Mouse (Mus musculus): ENCODE measurements around the gene Csrnp2. TPM values are rescaled to one million over a fixed set of nuclear protein-coding genes. Genes with fewer than 3 reads are reported as not detected.
"Not testable (repeated sequence)": the region's sequence is repeated elsewhere in the genome, so short reads cannot be mapped to it uniquely, and the experiment has no call there.

Gene Csrnp2
- polyA plus RNA-seq, 1 experiment from 2014 or later = 16.7 TPM

DNA sequence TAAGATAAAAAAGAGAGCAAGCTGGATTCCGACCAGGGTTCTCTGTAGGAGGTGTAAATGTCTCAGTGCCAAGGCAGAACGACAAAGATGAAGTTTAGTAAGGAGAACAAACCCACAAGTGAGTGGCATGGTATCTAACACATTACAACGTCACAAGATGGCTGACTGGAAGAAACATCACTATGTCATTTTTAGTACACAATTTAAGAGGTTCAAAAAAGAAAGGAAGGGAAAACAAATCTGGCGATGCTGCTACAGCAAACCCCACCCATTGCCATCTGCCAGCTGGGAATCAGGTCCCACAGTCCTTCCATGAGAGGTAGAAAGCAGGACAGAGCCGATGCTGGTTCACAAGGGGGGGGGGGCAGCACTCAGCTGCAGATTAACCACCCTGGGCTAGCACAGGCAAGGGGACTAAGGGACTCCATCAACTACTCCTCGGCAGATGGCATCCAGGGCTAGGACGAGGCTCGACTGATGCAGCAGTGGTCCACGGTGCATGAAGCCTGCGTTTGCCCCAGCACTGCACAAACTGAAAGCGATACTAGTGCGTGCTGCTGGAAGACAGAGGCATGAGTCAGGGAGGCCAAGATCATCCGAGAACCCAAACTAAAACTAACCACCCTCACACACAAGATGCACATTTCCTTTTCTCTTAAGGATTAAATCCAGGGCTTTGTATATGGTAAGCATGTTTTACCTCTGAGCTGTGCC, 13.3 kb upstream of the Csrnp2 start:
- peaks cover 96% of the 10 kb centered on the region for H3K36me3 ChIP-seq
- no peaks in the 10 kb centered on the region for H3K9me3 ChIP-seq (replicated peaks)
- no peak for DNase-seq (ENCODE audit: low spot score)
- no peak overlapping the region for H3K27ac ChIP-seq (replicated peaks)
- no peak overlapping the region for H3K4me3 ChIP-seq
- no peaks in the 10 kb centered on the region for H3K4me1 ChIP-seq
- no peaks in the 10 kb centered on the region for H3K27me3 ChIP-seq (ENCODE audit: low read depth, poor library complexity, severe bottlenecking)
- WGBS = 92% methylated on average over 13 of the region's 13 CpGs

DNA sequence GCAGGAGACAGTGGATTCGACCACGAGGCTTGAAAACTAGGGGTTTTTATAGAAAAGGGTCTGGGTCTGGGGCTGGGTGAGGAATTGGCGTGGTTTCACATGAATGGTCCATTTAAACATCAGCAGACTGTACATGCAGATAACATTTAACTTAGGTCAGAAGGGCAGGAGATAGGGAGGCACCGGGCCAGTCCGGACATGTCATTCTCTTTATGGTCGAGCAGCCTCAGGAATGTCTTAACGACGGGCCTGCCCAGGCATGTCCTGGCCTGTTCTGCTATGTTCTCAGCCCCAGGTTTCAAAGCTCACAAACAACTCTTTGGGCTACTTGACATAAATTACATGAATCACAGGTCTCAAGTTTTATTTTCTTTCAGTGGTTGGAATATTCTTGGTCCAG, 4.2 kb upstream of the Csrnp2 start:
- WGBS = 93% methylated on average over 8 of the region's 8 CpGs
- not testable (repeated sequence) for H3K27me3 ChIP-seq (ENCODE audit: low read depth, poor library complexity, severe bottlenecking); H3K4me1 ChIP-seq; H3K4me3 ChIP-seq; H3K9me3 ChIP-seq (replicated peaks); DNase-seq (ENCODE audit: low spot score); H3K27ac ChIP-seq (replicated peaks)
- H3K36me3 ChIP-seq = peaks cover 14% of the 10 kb centered on the region

GRCm38 (mm10) chr15:100494647-100495046, 641 bp downstream of the Csrnp2 start:
- no peak for DNase-seq (ENCODE audit: low spot score)
- Histone ChIP-seq H3K36me3 (peaks cover 2% of the 10 kb centered on the region), H3K27ac (replicated peaks) (peak overlapping the region; percentile 97), H3K9me3 (replicated peaks) (no peaks in the 10 kb centered on the region; the same call in 1 of the 2 replicates), H3K4me3 (peak overlapping the region; percentile 80), H3K4me1 (peaks cover 58% of the 10 kb centered on the region), H3K27me3 (ENCODE audit: low read depth, poor library complexity, severe bottlenecking) (no peaks in the 10 kb centered on the region)
- WGBS = under 1% methylated on average over 29 of the region's 29 CpGs

DNA sequence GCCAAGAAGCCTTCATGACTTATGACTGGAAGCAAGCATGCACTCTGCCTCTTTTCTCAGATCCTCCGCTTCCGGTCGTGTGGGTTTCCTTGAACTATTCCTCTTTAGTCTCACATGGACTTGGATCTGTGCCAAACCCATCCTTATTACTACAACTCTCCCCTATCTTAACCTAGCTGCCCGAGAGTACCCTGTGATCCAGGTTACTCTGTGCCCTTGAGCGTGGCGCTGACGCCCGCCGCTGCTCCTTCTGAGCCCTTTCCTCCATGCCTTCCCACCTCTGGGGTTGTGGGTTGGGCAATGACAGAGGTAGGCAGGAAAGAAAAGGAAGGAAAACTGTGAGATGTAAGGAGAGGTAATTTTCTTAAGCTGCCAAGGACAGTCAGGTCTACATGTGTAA, 3.3 kb downstream of the Csrnp2 start:
- no peak for DNase-seq (ENCODE audit: low spot score)
- 90% methylated on average over 9 of the region's 9 CpGs for WGBS
- H3K4me1 ChIP-seq = peaks cover 68% of the 10 kb centered on the region

DNA sequence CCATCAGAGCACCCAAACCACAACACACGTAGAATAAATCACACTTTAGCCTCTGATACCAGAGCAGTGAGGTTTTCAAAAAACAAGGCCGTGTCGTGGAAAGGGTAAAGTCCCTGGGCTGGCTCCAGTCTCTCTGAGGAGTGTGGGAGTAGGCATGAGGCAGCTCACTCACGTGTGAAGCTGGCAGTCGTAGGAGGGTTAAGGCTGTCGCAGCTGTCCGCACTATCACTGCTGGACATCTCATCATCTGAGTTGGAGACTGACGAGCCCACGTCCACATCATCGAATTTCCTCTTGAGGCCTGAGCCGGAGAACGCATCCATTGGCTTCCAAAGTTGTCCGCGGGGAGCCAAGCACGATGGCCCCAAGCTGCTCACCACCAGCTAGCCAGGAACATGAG, 6.0 kb downstream of the Csrnp2 start:
- H3K36me3 ChIP-seq = peaks cover 56% of the 10 kb centered on the region
- H3K27me3 ChIP-seq (ENCODE audit: low read depth, poor library complexity, severe bottlenecking) = no peaks in the 10 kb centered on the region
- no peak overlapping the region; the same call in 1 of the 2 replicates for H3K27ac ChIP-seq (replicated peaks)
- H3K4me1 ChIP-seq = peaks cover 72% of the 10 kb centered on the region
- no peak overlapping the region for H3K4me3 ChIP-seq
- no peak for DNase-seq (ENCODE audit: low spot score)
- WGBS = 94% methylated on average over 15 of the region's 15 CpGs
- no peaks in the 10 kb centered on the region for H3K9me3 ChIP-seq (replicated peaks)

More for the DNA sequence above, 3.3 kb downstream of the Csrnp2 start:
- Histone ChIP-seq H3K4me3 (no peak overlapping the region), H3K36me3 (peaks cover 29% of the 10 kb centered on the region), H3K9me3 (replicated peaks) (no peaks in the 10 kb centered on the region), H3K27me3 (ENCODE audit: low read depth, poor library complexity, severe bottlenecking) (no peaks in the 10 kb centered on the region), H3K27ac (replicated peaks) (no peak overlapping the region)

DNA sequence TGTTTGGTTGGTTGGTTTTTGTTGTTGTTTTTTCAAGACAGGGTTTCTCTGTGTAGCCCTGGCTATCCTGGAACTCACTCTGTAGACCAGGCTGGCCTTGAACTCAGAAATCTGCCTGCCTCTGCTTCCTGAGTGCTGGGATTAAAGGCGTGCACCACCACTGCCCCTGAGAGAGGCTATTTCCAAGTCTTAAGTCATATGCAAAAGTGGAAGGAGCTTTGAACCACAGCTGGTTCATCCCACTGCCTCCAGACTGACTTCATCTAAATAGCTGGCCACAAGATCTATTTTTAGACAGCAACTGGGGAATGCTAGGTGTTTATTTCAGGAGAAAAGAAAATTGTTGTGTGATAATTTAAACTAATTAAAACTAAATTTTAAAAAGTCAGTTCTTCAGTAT, 7.0 kb downstream of the Csrnp2 start:
- H3K9me3 ChIP-seq (replicated peaks); H3K27ac ChIP-seq (replicated peaks); H3K27me3 ChIP-seq (ENCODE audit: low read depth, poor library complexity, severe bottlenecking); H3K4me3 ChIP-seq; DNase-seq (ENCODE audit: low spot score): not testable (repeated sequence)
- H3K4me1 ChIP-seq = peaks cover 62% of the 10 kb centered on the region
- peaks cover 66% of the 10 kb centered on the region for H3K36me3 ChIP-seq
- WGBS = 90% methylated on average over 1 of the region's 1 CpGs

DNA sequence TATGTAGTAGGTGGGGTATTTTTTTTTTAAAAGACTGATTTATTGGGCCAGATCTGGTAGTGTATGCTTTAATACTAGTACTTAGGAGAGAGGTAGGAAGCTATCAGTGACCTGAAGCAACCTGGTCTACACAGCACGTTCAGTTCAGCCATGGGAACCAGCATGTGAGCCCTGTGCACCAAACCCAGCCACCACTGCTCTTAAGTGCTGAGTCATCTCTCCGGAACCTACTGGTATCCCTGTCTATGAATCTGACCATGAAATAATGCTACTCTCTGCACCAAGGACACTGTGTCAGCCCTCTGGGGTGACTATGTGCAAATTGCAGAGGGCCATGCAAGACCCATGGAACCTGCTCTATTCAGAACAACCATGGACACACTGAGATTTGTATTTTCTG, 8.2 kb downstream of the Csrnp2 start:
- Histone ChIP-seq H3K36me3 (peaks cover 78% of the 10 kb centered on the region), H3K27ac (replicated peaks) (0 out of 2 replicates have a peak overlapping the region, but pooled peaks have one; percentile 38)

GRCm38 (mm10) chr15:100486450-100486849, 8.8 kb downstream of the Csrnp2 start:
- Histone ChIP-seq H3K9me3 (replicated peaks) (no peaks in the 10 kb centered on the region), H3K4me3 (no peak overlapping the region), H3K27ac (replicated peaks) (peak overlapping the region; percentile 38; the same call in 1 of the 2 replicates), H3K36me3 (peaks cover 84% of the 10 kb centered on the region), H3K27me3 (ENCODE audit: low read depth, poor library complexity, severe bottlenecking) (no peaks in the 10 kb centered on the region), H3K4me1 (peaks cover 43% of the 10 kb centered on the region)
- peak; percentile 43 for DNase-seq (ENCODE audit: low spot score)
- 23% methylated on average over 7 of the region's 7 CpGs for WGBS

More for the DNA sequence above, 8.2 kb downstream of the Csrnp2 start:
- Histone ChIP-seq H3K27me3 (ENCODE audit: low read depth, poor library complexity, severe bottlenecking) (no peaks in the 10 kb centered on the region), H3K4me3 (no peak overlapping the region), H3K4me1 (peaks cover 49% of the 10 kb centered on the region), H3K9me3 (replicated peaks) (no peaks in the 10 kb centered on the region)
- WGBS = 80% methylated on average over 2 of the region's 2 CpGs
- no peak for DNase-seq (ENCODE audit: low spot score)

- no peak for DNase-seq (ENCODE audit: low spot score)
- 85% methylated on average over 3 of the region's 3 CpGs for WGBS
- Histone ChIP-seq H3K27me3 (ENCODE audit: low read depth, poor library complexity, severe bottlenecking) (no peaks in the 10 kb centered on the region), H3K4me3 (no peak overlapping the region), H3K4me1 (peaks cover 35% of the 10 kb centered on the region), H3K9me3 (replicated peaks) (no peaks in the 10 kb centered on the region), H3K27ac (replicated peaks) (no peak overlapping the region), H3K36me3 (peaks cover 93% of the 10 kb centered on the region)
Measured at GRCm38 (mm10) chr15:100485576-100485975, 9.7 kb downstream of the Csrnp2 start.

DNA sequence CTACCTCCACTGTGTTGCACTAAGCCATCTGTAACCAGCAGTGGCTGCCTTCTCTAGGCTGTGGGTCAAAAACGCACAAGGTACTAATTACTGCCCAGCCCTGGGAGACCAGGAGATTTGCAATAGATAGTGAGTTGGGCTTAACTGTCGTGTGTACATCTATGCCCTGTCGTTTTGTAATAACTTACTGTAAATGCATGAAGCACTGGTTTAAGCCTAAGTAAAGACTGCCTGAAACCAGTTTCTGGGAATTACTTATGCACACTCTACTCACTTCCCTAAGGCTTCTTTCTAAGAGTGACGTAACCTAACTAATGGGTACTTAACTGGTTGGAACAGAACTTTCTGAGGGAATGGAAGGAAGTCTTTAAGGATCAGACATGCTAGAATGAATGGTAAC, 16.4 kb downstream of the Csrnp2 start:
- DNase-seq (ENCODE audit: low spot score) = no peak
- WGBS = 88% methylated on average over 4 of the region's 4 CpGs
- no peaks in the 10 kb centered on the region for H3K4me1 ChIP-seq
- peaks cover 98% of the 10 kb centered on the region for H3K36me3 ChIP-seq
- H3K27me3 ChIP-seq (ENCODE audit: low read depth, poor library complexity, severe bottlenecking) = no peaks in the 10 kb centered on the region
- no peaks in the 10 kb centered on the region for H3K9me3 ChIP-seq (replicated peaks)
- no peak overlapping the region for H3K4me3 ChIP-seq
- no peak overlapping the region for H3K27ac ChIP-seq (replicated peaks)

DNA sequence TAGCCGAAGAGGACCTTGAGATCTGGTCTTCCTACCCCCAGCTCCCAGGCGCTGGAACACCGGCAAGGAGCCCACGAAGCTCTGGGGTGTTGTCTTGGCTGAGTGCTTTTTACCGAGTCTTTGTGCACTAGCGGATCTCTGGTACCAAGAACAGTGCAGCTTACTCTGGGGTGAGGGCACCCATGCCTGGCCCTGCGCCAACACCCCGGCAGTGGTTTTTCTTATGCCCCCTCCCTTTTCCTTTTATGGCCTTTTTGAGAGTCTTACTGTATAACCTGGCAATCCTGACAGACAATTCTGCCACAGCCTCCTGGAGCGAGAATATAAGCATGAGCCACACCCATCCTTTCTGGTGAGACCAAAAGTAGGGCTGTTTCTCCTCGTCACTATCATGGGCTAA, 16.9 kb downstream of the Csrnp2 start:
- H3K4me1 ChIP-seq = no peaks in the 10 kb centered on the region
- no peak overlapping the region for H3K4me3 ChIP-seq
- H3K36me3 ChIP-seq = peaks cover 98% of the 10 kb centered on the region
- H3K9me3 ChIP-seq (replicated peaks) = no peaks in the 10 kb centered on the region
- DNase-seq (ENCODE audit: low spot score) = no peak
- no peaks in the 10 kb centered on the region for H3K27me3 ChIP-seq (ENCODE audit: low read depth, poor library complexity, severe bottlenecking)
- 85% methylated on average over 10 of the region's 10 CpGs for WGBS
- H3K27ac ChIP-seq (replicated peaks) = no peak overlapping the region

GRCm38 (mm10) chr15:100473926-100474503, 21.3 kb downstream of the Csrnp2 start:
- no peak overlapping the region for H3K27ac ChIP-seq (replicated peaks)
- H3K36me3 ChIP-seq = peaks cover 83% of the 10 kb centered on the region
- H3K4me1 ChIP-seq = peaks cover 15% of the 10 kb centered on the region
- no peak overlapping the region for H3K4me3 ChIP-seq
- WGBS = 88% methylated on average over 7 of the region's 7 CpGs
- no peaks in the 10 kb centered on the region for H3K27me3 ChIP-seq (ENCODE audit: low read depth, poor library complexity, severe bottlenecking)
- no peak for DNase-seq (ENCODE audit: low spot score)
- H3K9me3 ChIP-seq (replicated peaks) = no peaks in the 10 kb centered on the region

- H3K27ac ChIP-seq (replicated peaks) = no peak overlapping the region
- peaks cover 31% of the 10 kb centered on the region for H3K4me1 ChIP-seq
- H3K36me3 ChIP-seq = peaks cover 44% of the 10 kb centered on the region
- DNase-seq (ENCODE audit: low spot score) = no peak
- WGBS = 70% methylated on average over 10 of the region's 10 CpGs
- peak overlapping the region; percentile 91 for H3K4me3 ChIP-seq
- no peaks in the 10 kb centered on the region for H3K9me3 ChIP-seq (replicated peaks)
- no peaks in the 10 kb centered on the region for H3K27me3 ChIP-seq (ENCODE audit: low read depth, poor library complexity, severe bottlenecking)
Measured at GRCm38 (mm10) chr15:100470037-100470436, 25.3 kb downstream of the Csrnp2 start.

Measured in midbrain, embryonic 10.5 days (tissue).